Comparison of ENCODE assay signal across 16 mouse cellular contexts in genomic region chr10:26780581-26780980, GRCm38 (mm10). TPM values are rescaled to one million over a fixed set of nuclear protein-coding genes. Genes with fewer than 3 reads are reported as not detected.
A peak's percentile ranks its signal among the peaks of the same experiment; 100 is the strongest.
DNase-seq lines count a peak whose midpoint lies in the region; ATAC-seq and TF ChIP-seq lines count a peak whose summit lies in the region.
"Had no signal": no experiment of that assay in that cellular context is flagged by ENCODE, and none has a peak within 500 bp of the region (broad histone marks: within the 10 kb centered on the region; RNA-seq: fewer than 3 reads in every experiment).

No protein-coding gene starts in this region.

- peak overlapping the region; percentile 44 for H3K27ac ChIP-seq in kidney, embryonic 16.5 days (ENCODE audit: low read length)
- H3K27ac ChIP-seq in bone marrow macrophage, adult 2 months (ENCODE audit: insufficient read depth, low read depth, low read length): peak overlapping the region; percentile 87
- H3K27ac ChIP-seq: embryonic facial prominence, embryonic 13.5 days; forebrain, embryonic 12.5 days; heart, embryonic 10.5 days; hindbrain, embryonic 15.5 days; left cerebral cortex, adult 2 months; liver, embryonic 12.5 days; midbrain, embryonic 10.5 days had no signal

- 34% methylated on average over 3 of the region's 3 CpGs for whole genome bisulfite sequencing in kidney, embryonic 16.5 days

- intact Hi-C loops in left cerebral cortex, postnatal 4 days (cut with DNase I): no loop called here

- H3K36me3 ChIP-seq in kidney, embryonic 16.5 days (ENCODE audit: insufficient read depth, low read length): no peaks in the 10 kb centered on the region
- peaks cover 32% of the 10 kb centered on the region for H3K36me3 ChIP-seq in megakaryocyte, embryonic 14.5 days (replicated peaks; ENCODE audit: low read length)
- H3K36me3 ChIP-seq: embryonic facial prominence, embryonic 13.5 days; forebrain, embryonic 12.5 days; heart, embryonic 10.5 days; hindbrain, embryonic 15.5 days; liver, embryonic 12.5 days; midbrain, embryonic 10.5 days had no signal

- H3K9ac ChIP-seq in kidney, embryonic 16.5 days (replicated peaks; ENCODE audit: low read length): no peak overlapping the region
- H3K9ac ChIP-seq: embryonic facial prominence, embryonic 13.5 days; forebrain, embryonic 12.5 days; hindbrain, embryonic 15.5 days; liver, embryonic 12.5 days had no signal

- TF ChIP-seq CTCF in bone marrow macrophage, adult 2 months (IDR thresholded peaks at IDR 0.05; ENCODE audit: low read depth, low read length): no peak

- H3K4me3 ChIP-seq in kidney, embryonic 16.5 days (ENCODE audit: low read length): no peak overlapping the region
- peak overlapping the region; percentile 2; the same call in 1 of the 2 replicates for H3K4me3 ChIP-seq in bone marrow macrophage, adult 2 months (ENCODE audit: insufficient read depth, low read length)
- peak overlapping the region; percentile 83 for H3K4me3 ChIP-seq in megakaryocyte, embryonic 14.5 days (replicated peaks)
- H3K4me3 ChIP-seq: embryonic facial prominence, embryonic 13.5 days; forebrain, embryonic 12.5 days; heart, embryonic 10.5 days; hindbrain, embryonic 15.5 days; left cerebral cortex, adult 2 months; liver, embryonic 12.5 days; midbrain, embryonic 10.5 days had no signal

- peaks cover 23% of the 10 kb centered on the region; the same call in 1 of the 2 replicates for H3K4me1 ChIP-seq in kidney, embryonic 16.5 days (ENCODE audit: insufficient read depth, low read length)
- peaks cover 57% of the 10 kb centered on the region for H3K4me1 ChIP-seq in bone marrow macrophage, adult 2 months (ENCODE audit: control insufficient read depth, insufficient read depth, low read length)
- H3K4me1 ChIP-seq in megakaryocyte, embryonic 14.5 days: peaks cover 89% of the 10 kb centered on the region
- H3K4me1 ChIP-seq: embryonic facial prominence, embryonic 13.5 days; forebrain, embryonic 12.5 days; hindbrain, embryonic 15.5 days; midbrain, embryonic 10.5 days had no signal

- no peak for TF ChIP-seq POLR2A in bone marrow macrophage, adult 2 months (IDR thresholded peaks at IDR 0.05; ENCODE audit: borderline replicate concordance, low read depth, low read length)

- H3K9me3 ChIP-seq in kidney, embryonic 16.5 days (ENCODE audit: low read length): no peaks in the 10 kb centered on the region
- no peaks in the 10 kb centered on the region for H3K9me3 ChIP-seq in megakaryocyte, embryonic 14.5 days
- H3K9me3 ChIP-seq: embryonic facial prominence, embryonic 13.5 days; forebrain, embryonic 12.5 days; heart, embryonic 10.5 days; hindbrain, embryonic 15.5 days; liver, embryonic 12.5 days; midbrain, embryonic 10.5 days had no signal

- H3K4me2 ChIP-seq in kidney, embryonic 16.5 days (replicated peaks; ENCODE audit: low read depth, low read length): no peak overlapping the region; the same call in 1 of the 2 replicates
- H3K4me2 ChIP-seq: embryonic facial prominence, embryonic 13.5 days; forebrain, embryonic 12.5 days; hindbrain, embryonic 15.5 days; liver, embryonic 12.5 days had no signal

- no peak for DNase-seq in kidney, adult 18-20 months
- peak; percentile 64 for DNase-seq in 416B (ENCODE audit: low read depth)
- no peak for DNase-seq in Muller cell, postnatal 12 days (ENCODE audit: inconsistent ontology term)
- DNase-seq in left cerebral cortex, postnatal 4 days: no peak
- DNase-seq: adrenal gland, postnatal 10 days; cerebellum, postnatal 25 days had no signal

- H3K27me3 ChIP-seq in kidney, embryonic 16.5 days (ENCODE audit: insufficient read depth, low read length): no peaks in the 10 kb centered on the region
- no peaks in the 10 kb centered on the region for H3K27me3 ChIP-seq in megakaryocyte, embryonic 14.5 days (replicated peaks)
- H3K27me3 ChIP-seq: embryonic facial prominence, embryonic 13.5 days; forebrain, embryonic 12.5 days; hindbrain, embryonic 15.5 days; liver, embryonic 12.5 days had no signal

- no peak for ATAC-seq in kidney, embryonic 16.5 days (ENCODE audit: low FRiP score, low TSS enrichment)
- ATAC-seq: liver, embryonic 12.5 days had no signal

RNA-seq across cellular contexts. Expression of gene Arhgap18, which starts 27.4 kb away (rescaled TPM):
- polyA plus RNA-seq in kidney, embryonic 16.5 days (2015; fragmentation: Nextera tagmentation; extraction: Ambion mirVana): 41.5 and 49.3 TPM in 2 replicates
- polyA plus RNA-seq in bone marrow macrophage, adult 2 months (2012; ENCODE audit: insufficient read depth, insufficient read length, missing spikeins): 126 and 149 TPM in 2 replicates
- polyA plus RNA-seq in megakaryocyte, embryonic 14.5 days (2012; ENCODE audit: insufficient read depth, low replicate concordance): 1.3 and 9.3 TPM in 2 replicates
- 10 to 100 TPM; 14.6 to 15.3 TPM for total RNA-seq in left cerebral cortex, postnatal 4 days (2021)
